Mouse (Mus musculus) Patski (cell line): ENCODE measurements around the gene Slc28a1. TPM values are rescaled to one million over a fixed set of nuclear protein-coding genes. Genes with fewer than 3 reads are reported as not detected.

ENCODE experiments used
- ATAC-seq: fragments of 100-300 bp; one replicate; pipeline ENCODE4 v1.8.0; 2021
- CTCF ChIA-PET: fragments of 350-600 bp; sonication (Branson Sonifier 250); formaldehyde crosslinking; loops from one replicate; lab custom pipeline; 2022; ENCODE audit warnings: inconsistent platforms; lab: Charles Lee
- POLR2A ChIA-PET: fragments of 350-600 bp; sonication (Branson Sonifier 250); formaldehyde crosslinking; loops from one replicate; lab custom pipeline; 2022; ENCODE audit warnings: antibody characterized with exemption, inconsistent platforms; lab: Charles Lee
- DNase-seq: peaks from one replicate; pipeline ENCODE4 v3.0.0-alpha.2; 2011; ENCODE audit warnings: low read depth, low spot score
- H3K27me3 ChIP-seq: fragments of 371-371 bp; one replicate; pipeline ENCODE4 v1.5.1; 2021
- CTCF ChIP-seq: fragments of 100-300 bp; IDR thresholded peaks from one replicate; pipeline ENCODE4 v1.5.1; 2021
- in situ Hi-C: fragments of 300-500 bp; cut with MboI; formaldehyde crosslinking; loops from 3 replicates; pipeline ENCODE4 v1.11.1; 2018; ENCODE audit warnings: low pct_unique_long_range_greater_than_20kb, mixed read lengths
- polyA plus RNA-seq: library from polyadenylated mRNA; unstranded; gene quantifications from one replicate; pipeline ENCODE4 v1.2.3, GENCODE M21; 2021

Slc28a1 gene
- polyA plus RNA-seq, 1 experiment from 2014 or later: not detected

- no peak for ATAC-seq
- in situ Hi-C loops: no loop called here
Observed at GRCm38 (mm10) chr7:81100341-81100740, 14.3 kb upstream of the Slc28a1 start.

GRCm38 (mm10) chr7:81102854-81103253, 11.7 kb upstream of the Slc28a1 start:
- H3K27me3 ChIP-seq: no peaks in the 10 kb centered on the region
- in situ Hi-C loops: no loop called here
- ChIA-PET POLR2A (no interaction called here), CTCF (no interaction called here)
- ATAC-seq (no peak), DNase-seq (no peak)
- no peak for TF ChIP-seq CTCF

More at GRCm38 (mm10) chr7:81100341-81100740, 14.3 kb upstream of the Slc28a1 start:
- peaks cover 7% of the 10 kb centered on the region for H3K27me3 ChIP-seq
- ChIA-PET CTCF (interaction anchor here (1.8 kb wide), 1 partner anchor 10 kb away, joined by 5 read pairs; no protein-coding TSS in a partner anchor), POLR2A (no interaction called here)
- no peak for TF ChIP-seq CTCF
- no peak for DNase-seq

- no peak for TF ChIP-seq CTCF
- CTCF ChIA-PET: no interaction called here
- DNase-seq: no peak
- POLR2A ChIA-PET: no interaction called here
- in situ Hi-C loops: no loop called here
- ATAC-seq: no peak
- H3K27me3 ChIP-seq: no peaks in the 10 kb centered on the region
Observed at GRCm38 (mm10) chr7:81105525-81105924, 9.1 kb upstream of the Slc28a1 start.

- H3K27me3 ChIP-seq: no peaks in the 10 kb centered on the region
- POLR2A ChIA-PET: no interaction called here
- DNase-seq: no peak
- in situ Hi-C loops: no loop called here
- TF ChIP-seq CTCF: no peak
- ATAC-seq: no peak
- CTCF ChIA-PET: no interaction called here
Observed at GRCm38 (mm10) chr7:81108226-81108625, 6.4 kb upstream of the Slc28a1 start.

- no peak for DNase-seq
- CTCF ChIA-PET: interaction anchor here (1.5 kb wide), 1 partner anchor 9 kb away, joined by 5 read pairs; no protein-coding TSS in a partner anchor
Observed at GRCm38 (mm10) chr7:81109717-81110651, 4.6 kb upstream of the Slc28a1 start.

GRCm38 (mm10) chr7:81110791-81111190, 3.8 kb upstream of the Slc28a1 start:
- ATAC-seq: no peak

More at GRCm38 (mm10) chr7:81109717-81110651, 4.6 kb upstream of the Slc28a1 start:
- no peak for TF ChIP-seq CTCF
- ATAC-seq: no peak
- POLR2A ChIA-PET: no interaction called here
- no peaks in the 10 kb centered on the region for H3K27me3 ChIP-seq
- in situ Hi-C loops: no loop called here

GRCm38 (mm10) chr7:81111729-81112128, 2.9 kb upstream of the Slc28a1 start:
- ChIA-PET CTCF (interaction anchor here (1.8 kb wide), 1 partner anchor 11 kb away, joined by 5 read pairs; no protein-coding TSS in a partner anchor), POLR2A (no interaction called here)
- in situ Hi-C loops: no loop called here
- TF ChIP-seq CTCF: no peak
- DNase-seq: peak; percentile 47
- ATAC-seq: no peak
- no peaks in the 10 kb centered on the region for H3K27me3 ChIP-seq

More at GRCm38 (mm10) chr7:81110791-81111190, 3.8 kb upstream of the Slc28a1 start:
- no peak for DNase-seq
- POLR2A ChIA-PET: interaction anchor here (0.5 to 0.6 kb wide), 2 partner anchors 116 to 220 kb away, joined by 5 read pairs; no protein-coding TSS in a partner anchor
- in situ Hi-C loops: no loop called here
- TF ChIP-seq CTCF: no peak
- H3K27me3 ChIP-seq: no peaks in the 10 kb centered on the region
- CTCF ChIA-PET: interaction anchor here (1.5 kb wide), 1 partner anchor 9 kb away, joined by 5 read pairs; no protein-coding TSS in a partner anchor

GRCm38 (mm10) chr7:81112686-81113360, 1.8 kb upstream of the Slc28a1 start:
- ChIA-PET POLR2A (no interaction called here), CTCF (interaction anchor here (0.7 to 1.8 kb wide), 2 partner anchors 10 to 12 kb away, joined by 3 to 5 read pairs; no protein-coding TSS in a partner anchor)
- no peak for TF ChIP-seq CTCF
- in situ Hi-C loops: no loop called here
- DNase-seq (no peak), ATAC-seq (no peak)
- H3K27me3 ChIP-seq: no peaks in the 10 kb centered on the region

GRCm38 (mm10) chr7:81121099-81121498, 6.5 kb downstream of the Slc28a1 start:
- no peaks in the 10 kb centered on the region for H3K27me3 ChIP-seq
- in situ Hi-C loops: no loop called here
- no peak for TF ChIP-seq CTCF
- DNase-seq (peak; percentile 66), ATAC-seq (peak; percentile 84)
- POLR2A ChIA-PET: no interaction called here
- CTCF ChIA-PET: interaction anchor here (1.0 to 1.2 kb wide), 2 partner anchors 34 to 129 kb away, joined by 3 read pairs; no protein-coding TSS in a partner anchor

- in situ Hi-C loops: no loop called here
- no peak for DNase-seq
- ATAC-seq: no peak
- POLR2A ChIA-PET: no interaction called here
- TF ChIP-seq CTCF: no peak
- H3K27me3 ChIP-seq: no peaks in the 10 kb centered on the region
- CTCF ChIA-PET: interaction anchor here (0.8 to 1.7 kb wide), 2 partner anchors 10 to 15 kb away, joined by 4 to 5 read pairs; no protein-coding TSS in a partner anchor
Observed at GRCm38 (mm10) chr7:81122808-81123207, 8.2 kb downstream of the Slc28a1 start.
